Mouse (Mus musculus) limb, embryonic 15.5 days (tissue): ENCODE data around the gene Ucn2. TPM values are rescaled to one million over a fixed set of nuclear protein-coding genes. Genes with fewer than 3 reads are reported as not detected.
A peak's percentile ranks its signal among the peaks of the same experiment; 100 is the strongest.

ENCODE experiments used
- ATAC-seq: fragments of 200-750 bp; cut with Nextera tagmentation; 2 replicates; pipeline ENCODE4 v1.8.0; 2017; ENCODE audit warnings: low read depth, moderate TSS enrichment; ENCODE audit not compliant: insufficient number of reproducible peaks, low FRiP score, low TSS enrichment
- H3K27ac ChIP-seq: fragments of 300-500 bp; sonication (generic); 2 replicates; pipeline ENCODE4 v1.5.1; 2015; ENCODE audit warnings: moderate library complexity, mild to moderate bottlenecking, inconsistent platforms
- H3K27me3 ChIP-seq: fragments of 300-500 bp; sonication (generic); 2 replicates; pipeline ENCODE4 v1.6.1; 2015; ENCODE audit warnings: inconsistent platforms
- H3K36me3 ChIP-seq: fragments of 300-500 bp; sonication (generic); 2 replicates; pipeline ENCODE4 v1.6.1; 2015; ENCODE audit warnings: inconsistent platforms
- H3K4me1 ChIP-seq: fragments of 300-500 bp; sonication (generic); 2 replicates; pipeline ENCODE4 v1.6.1; 2015; ENCODE audit warnings: inconsistent platforms
- H3K4me2 ChIP-seq: fragments of 300-500 bp; sonication (generic); 2 replicates; pipeline ENCODE4 v1.6.1; 2015; ENCODE audit warnings: mild to moderate bottlenecking, inconsistent platforms
- H3K4me3 ChIP-seq: fragments of 300-500 bp; sonication (generic); 2 replicates; pipeline ENCODE4 v1.5.1; 2015; ENCODE audit warnings: mild to moderate bottlenecking, inconsistent platforms
- H3K9ac ChIP-seq: fragments of 300-500 bp; sonication (generic); 2 replicates; pipeline ENCODE4 v1.6.1; 2015; ENCODE audit warnings: inconsistent platforms
- H3K9me3 ChIP-seq: fragments of 300-500 bp; sonication (generic); 2 replicates; pipeline ENCODE4 v1.6.1; 2016; ENCODE audit warnings: inconsistent platforms
- WGBS: fragments of 180-500 bp; shearing (Covaris S2); methylation state at CpG from one replicate; pipeline ENCODE4 v1.1.7; 2015; 5-methylcytosine and 5-hydroxymethylcytosine counted together
- polyA plus RNA-seq: library from polyadenylated mRNA; unstranded; fragments of >200 nt; fragmentation: Nextera tagmentation; extraction: Ambion mirVana; gene quantifications from 2 replicates; pipeline ENCODE4 v1.2.1, GENCODE M21; 2015

Gene Ucn2
- polyA plus RNA-seq: 0.46 TPM in 1 of 2 replicates, not detected in the other

DNA sequence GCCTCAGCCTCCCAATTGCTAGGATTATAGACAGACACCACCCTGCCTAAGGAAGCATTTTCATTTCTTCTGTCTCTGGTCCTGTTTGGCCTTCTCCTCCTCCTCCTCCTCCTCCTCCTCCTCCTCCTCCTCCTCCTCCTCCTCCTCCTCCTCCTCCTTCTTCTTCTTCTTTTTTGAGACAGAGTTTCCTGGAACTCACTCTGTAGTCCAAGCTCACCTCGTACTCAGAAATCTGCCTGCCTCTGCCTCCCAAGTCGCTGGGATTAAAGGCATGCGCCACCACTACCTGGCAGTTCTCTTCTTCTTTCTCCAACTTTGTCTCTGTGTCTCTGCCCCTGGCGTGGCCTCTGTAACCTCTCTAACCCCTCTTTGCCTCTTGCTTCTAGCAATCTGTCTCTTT lies at the start of gene Ucn2:
Ucn2 (plus strand) TSS at position 301 of the 400 bp plus-strand sequence.
- no peak within 1 kb of the TSS for H3K4me2 ChIP-seq
- no peaks in the 10 kb centered on the region for H3K27me3 ChIP-seq
- H3K9me3 ChIP-seq: no peaks in the 10 kb centered on the region
- no peak within 1 kb of the TSS for H3K4me3 ChIP-seq
- no peak within 1 kb of the TSS for H3K27ac ChIP-seq
- WGBS: 80% methylated on average over 4 of the region's 4 CpGs
- H3K4me1 ChIP-seq: peaks cover 28% of the 10 kb centered on the region
- ATAC-seq: no peak
- H3K36me3 ChIP-seq: no peaks in the 10 kb centered on the region
- no peak within 1 kb of the TSS for H3K9ac ChIP-seq

GRCm38 (mm10) chr9:108936418-108937364 lies 49.1 kb upstream of the Ucn2 start, which contains the start of gene Uqcrc1:
Gene Uqcrc1, plus strand, starts transcription at chr9:108936633.
- Histone ChIP-seq H3K36me3 (peaks cover 35% of the 10 kb centered on the region), H3K4me3 (peak within 1 kb of the TSS; percentile 70), H3K27me3 (no peaks in the 10 kb centered on the region), H3K9ac (peak within 1 kb of the TSS; percentile 82), H3K4me2 (peak within 1 kb of the TSS; percentile 51), H3K27ac (0 out of 2 replicates have a peak within 1 kb of the TSS, but pooled peaks have one; percentile 51), H3K9me3 (no peaks in the 10 kb centered on the region), H3K4me1 (peaks cover 6% of the 10 kb centered on the region)
- WGBS: 1% methylated on average over 57 of the region's 58 CpGs
- peak; percentile 85 for ATAC-seq

DNA sequence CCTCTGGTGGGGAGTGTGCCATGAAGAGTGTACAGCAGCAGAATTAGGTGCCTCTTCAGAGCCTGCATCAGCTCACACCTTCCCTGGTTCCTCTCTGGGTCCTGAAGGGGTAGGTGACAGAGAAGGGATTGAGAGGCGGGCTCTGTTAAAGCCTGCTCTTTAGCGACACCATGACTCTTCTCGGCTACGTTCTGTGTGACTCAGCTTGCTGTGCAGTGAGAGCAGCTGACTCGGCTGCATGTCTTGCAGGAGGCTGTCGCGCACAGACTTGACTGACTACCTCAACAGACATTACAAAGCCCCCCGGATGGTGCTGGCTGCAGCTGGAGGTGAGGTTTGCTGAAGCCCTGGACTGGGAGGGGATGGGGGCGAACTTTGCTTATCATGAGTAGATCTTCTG lies 40.7 kb upstream of the Ucn2 start:
- Histone ChIP-seq H3K4me3 (no peak overlapping the region), H3K27ac (no peak overlapping the region), H3K4me1 (peaks cover 24% of the 10 kb centered on the region), H3K4me2 (no peak overlapping the region), H3K9me3 (no peaks in the 10 kb centered on the region), H3K36me3 (peaks cover 93% of the 10 kb centered on the region), H3K27me3 (no peaks in the 10 kb centered on the region), H3K9ac (no peak overlapping the region)
- ATAC-seq: no peak
- 78% methylated on average over 9 of the region's 9 CpGs for WGBS

GRCm38 (mm10) chr9:108945608-108946007 lies 40.2 kb upstream of the Ucn2 start:
- H3K4me1 ChIP-seq: peaks cover 28% of the 10 kb centered on the region
- H3K4me3 ChIP-seq: no peak overlapping the region
- ATAC-seq: no peak
- H3K27ac ChIP-seq: no peak overlapping the region
- H3K36me3 ChIP-seq: peaks cover 92% of the 10 kb centered on the region
- H3K9me3 ChIP-seq: no peaks in the 10 kb centered on the region
- no peaks in the 10 kb centered on the region for H3K27me3 ChIP-seq
- 73% methylated on average over 5 of the region's 5 CpGs for WGBS
- no peak overlapping the region for H3K4me2 ChIP-seq
- no peak overlapping the region for H3K9ac ChIP-seq

GRCm38 (mm10) chr9:108949231-108949966 lies 36.4 kb upstream of the Ucn2 start:
- no peaks in the 10 kb centered on the region for H3K9me3 ChIP-seq
- H3K27ac ChIP-seq: peak overlapping the region; percentile 91
- peak overlapping the region; percentile 17; the same call in 1 of the 2 replicates for H3K4me2 ChIP-seq
- ATAC-seq: peak; percentile 78
- peaks cover 63% of the 10 kb centered on the region for H3K36me3 ChIP-seq
- H3K4me1 ChIP-seq: peaks cover 40% of the 10 kb centered on the region
- H3K27me3 ChIP-seq: peaks cover 11% of the 10 kb centered on the region
- whole genome bisulfite sequencing: 24% methylated on average over 13 of the region's 13 CpGs
- 0 out of 2 replicates have a peak overlapping the region, but pooled peaks have one; percentile 14 for H3K9ac ChIP-seq
- H3K4me3 ChIP-seq: no peak overlapping the region

- H3K36me3 ChIP-seq: peaks cover 56% of the 10 kb centered on the region
- ATAC-seq: no peak
- peak overlapping the region; percentile 91 for H3K27ac ChIP-seq
- peaks cover 40% of the 10 kb centered on the region for H3K4me1 ChIP-seq
- no peak overlapping the region for H3K4me2 ChIP-seq
- H3K4me3 ChIP-seq: no peak overlapping the region
- H3K27me3 ChIP-seq: peaks cover 11% of the 10 kb centered on the region
- 56% methylated on average over 9 of the region's 9 CpGs for WGBS
- H3K9me3 ChIP-seq: no peaks in the 10 kb centered on the region
- H3K9ac ChIP-seq: no peak overlapping the region
These were observed 35.7 kb upstream of the Ucn2 start for GRCm38 (mm10) chr9:108949967-108950728.

- peaks cover 11% of the 10 kb centered on the region for H3K27me3 ChIP-seq
- no peak within 1 kb of the TSS for H3K27ac ChIP-seq
- H3K9ac ChIP-seq: 0 out of 2 replicates have a peak within 1 kb of the TSS, but pooled peaks have one; percentile 8
- H3K36me3 ChIP-seq: peaks cover 26% of the 10 kb centered on the region
- no peaks in the 10 kb centered on the region for H3K9me3 ChIP-seq
- H3K4me1 ChIP-seq: peaks cover 35% of the 10 kb centered on the region
- peak within 1 kb of the TSS; percentile 37 for H3K4me2 ChIP-seq
- ATAC-seq: no peak
- H3K4me3 ChIP-seq: peak within 1 kb of the TSS; percentile 34
- WGBS: 12% methylated on average over 15 of the region's 15 CpGs
These were observed 32.7 kb upstream of the Ucn2 start, which contains the start of gene Col7a1 for GRCm38 (mm10) chr9:108953081-108953636. Gene Col7a1, plus strand, starts transcription at chr9:108953586.

DNA sequence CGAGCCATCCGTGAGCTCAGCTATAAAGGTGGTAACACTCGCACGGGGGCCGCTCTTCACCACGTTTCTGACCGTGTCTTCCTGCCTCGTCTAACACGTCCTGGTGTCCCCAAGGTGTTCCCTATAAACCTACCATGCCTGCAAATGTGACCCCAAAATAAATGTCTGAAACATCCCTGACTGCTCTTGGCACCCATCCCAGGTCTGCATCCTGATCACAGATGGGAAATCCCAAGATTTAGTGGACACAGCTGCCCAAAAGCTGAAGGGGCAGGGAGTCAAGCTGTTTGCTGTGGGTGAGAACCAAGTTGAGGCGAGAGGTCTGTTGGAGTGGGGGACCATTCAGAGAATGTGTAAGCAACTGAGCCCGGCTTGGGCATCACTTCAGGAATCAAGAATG lies 30.6 kb upstream of the Ucn2 start:
- H3K27me3 ChIP-seq: peaks cover 11% of the 10 kb centered on the region
- no peak overlapping the region for H3K4me3 ChIP-seq
- peaks cover 7% of the 10 kb centered on the region; the same call in 1 of the 2 replicates for H3K36me3 ChIP-seq
- no peak overlapping the region for H3K27ac ChIP-seq
- WGBS: 87% methylated on average over 11 of the region's 11 CpGs
- no peaks in the 10 kb centered on the region for H3K9me3 ChIP-seq
- H3K4me1 ChIP-seq: peaks cover 14% of the 10 kb centered on the region
- no peak overlapping the region for H3K4me2 ChIP-seq
- no peak for ATAC-seq
- no peak overlapping the region for H3K9ac ChIP-seq

DNA sequence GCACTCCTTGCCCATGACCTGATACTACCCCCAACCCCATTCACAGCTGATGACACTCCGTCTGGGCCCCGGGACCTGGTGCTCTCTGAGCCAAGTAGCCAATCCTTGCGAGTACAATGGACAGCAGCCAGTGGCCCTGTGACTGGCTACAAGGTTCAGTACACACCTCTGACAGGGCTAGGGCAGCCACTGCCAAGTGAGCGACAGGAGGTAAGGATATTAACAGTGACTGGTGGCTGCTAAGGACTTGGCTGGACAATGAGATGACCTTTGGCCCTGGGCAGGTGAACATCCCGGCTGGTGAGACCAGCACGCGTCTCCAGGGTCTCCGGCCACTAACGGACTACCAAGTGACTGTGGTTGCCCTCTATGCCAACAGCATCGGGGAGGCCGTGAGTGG lies 30.0 kb upstream of the Ucn2 start:
- H3K4me1 ChIP-seq: peaks cover 12% of the 10 kb centered on the region
- H3K36me3 ChIP-seq: peaks cover 9% of the 10 kb centered on the region; the same call in 1 of the 2 replicates
- ATAC-seq: no peak
- 92% methylated on average over 11 of the region's 11 CpGs for WGBS
- no peak overlapping the region for H3K9ac ChIP-seq
- H3K4me2 ChIP-seq: no peak overlapping the region
- H3K27me3 ChIP-seq: peaks cover 11% of the 10 kb centered on the region
- no peaks in the 10 kb centered on the region for H3K9me3 ChIP-seq
- H3K27ac ChIP-seq: no peak overlapping the region
- H3K4me3 ChIP-seq: no peak overlapping the region

- no peaks in the 10 kb centered on the region for H3K27me3 ChIP-seq
- WGBS: 66% methylated on average over 3 of the region's 3 CpGs
- no peak overlapping the region for H3K9ac ChIP-seq
- H3K4me2 ChIP-seq: no peak overlapping the region
- H3K9me3 ChIP-seq: no peaks in the 10 kb centered on the region
- H3K36me3 ChIP-seq: 0 out of 2 replicates have a peak, but pooled peaks cover 6% of the 10 kb centered on the region
- no peak overlapping the region for H3K27ac ChIP-seq
- ATAC-seq: no peak
- no peak overlapping the region for H3K4me3 ChIP-seq
- no peaks in the 10 kb centered on the region for H3K4me1 ChIP-seq
These were observed 22.2 kb upstream of the Ucn2 start for GRCm38 (mm10) chr9:108963577-108963976.

DNA sequence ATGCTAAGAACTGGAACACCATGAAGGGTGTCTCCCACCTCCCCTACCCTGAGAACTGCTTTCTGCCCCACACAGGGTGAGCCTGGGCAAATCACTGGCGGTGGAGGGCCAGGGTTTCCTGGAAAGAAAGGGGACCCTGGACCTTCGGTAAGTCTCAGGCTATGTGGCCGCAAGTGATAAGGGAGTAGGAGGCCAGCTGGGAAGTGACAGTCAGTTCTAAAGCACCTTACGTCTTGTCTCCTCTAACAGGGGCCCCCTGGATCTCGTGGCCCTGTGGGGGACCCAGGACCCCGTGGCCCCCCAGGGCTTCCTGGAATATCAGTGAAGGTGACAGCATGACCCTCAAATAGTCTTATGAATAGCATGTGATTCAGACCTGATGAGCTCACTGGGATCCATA lies 21.5 kb upstream of the Ucn2 start:
- Histone ChIP-seq H3K9ac (no peak overlapping the region), H3K27ac (no peak overlapping the region), H3K4me3 (no peak overlapping the region), H3K4me2 (no peak overlapping the region), H3K9me3 (no peaks in the 10 kb centered on the region), H3K27me3 (no peaks in the 10 kb centered on the region), H3K4me1 (no peaks in the 10 kb centered on the region), H3K36me3 (0 out of 2 replicates have a peak, but pooled peaks cover 6% of the 10 kb centered on the region)
- WGBS: 76% methylated on average over 6 of the region's 6 CpGs
- no peak for ATAC-seq
